Mouse (Mus musculus) liver, embryonic 14.5 days (tissue): ENCODE measurements around the gene Pxmp2. TPM values are rescaled to one million over a fixed set of nuclear protein-coding genes. Genes with fewer than 3 reads are reported as not detected.

Source experiments
- ATAC-seq: fragments of 200-750 bp; cut with Nextera tagmentation; 2 replicates; pipeline ENCODE4 v1.8.0; 2017; ENCODE audit warnings: moderate number of reproducible peaks, mild to moderate bottlenecking, moderate library complexity; ENCODE audit not compliant: insufficient read depth
- DNase-seq, 3 experiments: peaks; one replicate each; pipeline ENCODE4 v3.0.0-alpha.2; 2012 to 2013; ENCODE audit warnings: low read depth in 3 of 3, low spot score in 3 of 3
- H3K27ac ChIP-seq: fragments of 300-500 bp; sonication (generic); 2 replicates; pipeline ENCODE4 v1.5.1; 2014; ENCODE audit warnings: moderate library complexity, mild to moderate bottlenecking, control low read depth, inconsistent platforms
- H3K27me3 ChIP-seq: fragments of 300-500 bp; sonication (generic); 2 replicates; pipeline ENCODE4 v1.6.1; 2014; ENCODE audit warnings: mild to moderate bottlenecking, low read length, moderate library complexity; ENCODE audit not compliant: control insufficient read depth, insufficient read depth
- H3K36me3 ChIP-seq: fragments of 300-500 bp; sonication (generic); replicated peaks from 2 replicates; pipeline ENCODE4 v1.6.1; 2014; ENCODE audit warnings: low read depth; ENCODE audit not compliant: control insufficient read depth, insufficient read depth
- H3K4me1 ChIP-seq, 2 experiments: fragments of 200-500 bp in 1 of 2; fragments of 300-500 bp in 1 of 2; sonication (generic) in 1 of 2; replicated peaks; 2 replicates each; pipeline ENCODE4 v1.6.1; 2012 to 2014; ENCODE audit warnings: antibody characterized with exemption in 1 of 2, inconsistent platforms in 1 of 2, low read length in 1 of 2; ENCODE audit not compliant: control insufficient read depth in 2 of 2, insufficient read depth in 2 of 2
- H3K4me2 ChIP-seq: fragments of 300-500 bp; sonication (generic); 2 replicates; pipeline ENCODE4 v1.6.1; 2014; ENCODE audit warnings: low read depth, mild to moderate bottlenecking, control low read depth, moderate library complexity
- H3K4me3 ChIP-seq, 2 experiments: fragments of 200-500 bp in 1 of 2; fragments of 300-500 bp in 1 of 2; sonication (generic) in 1 of 2; 2 replicates each; pipeline ENCODE4 v1.5.1; 2012 to 2014; ENCODE audit warnings: low read depth in 2 of 2, low read length in 2 of 2, mild to moderate bottlenecking in 2 of 2, control low read depth in 1 of 2, inconsistent platforms in 1 of 2, moderate library complexity in 1 of 2; ENCODE audit not compliant: insufficient read depth in 1 of 2
- H3K9ac ChIP-seq: fragments of 300-500 bp; sonication (generic); replicated peaks from 2 replicates; pipeline ENCODE4 v1.6.1; 2014; ENCODE audit warnings: mild to moderate bottlenecking, control low read depth, moderate library complexity
- H3K9me3 ChIP-seq: fragments of 300-500 bp; sonication (generic); 2 replicates; pipeline ENCODE4 v1.6.1; 2016; ENCODE audit warnings: low read length, mixed read lengths; ENCODE audit not compliant: control insufficient read depth
- CTCF ChIP-seq: IDR thresholded peaks from 2 replicates; pipeline ENCODE4 v1.5.1; 2016; ENCODE audit warnings: antibody characterized with exemption, low read depth, control low read depth
- EP300 ChIP-seq: IDR thresholded peaks from 2 replicates; pipeline ENCODE4 v1.6.1; 2016; ENCODE audit warnings: antibody characterized with exemption, low read depth
- WGBS: fragments of 180-500 bp; shearing (Covaris S2); extraction: QIAGEN DNeasy Blood & Tissue Kit; methylation state at CpG from one replicate; pipeline ENCODE4 v1.1.7; 2014; ENCODE audit not compliant: insufficient replicate concordance; 5-methylcytosine and 5-hydroxymethylcytosine counted together
- polyA plus RNA-seq, 2 experiments: library from polyadenylated mRNA; depleted of rRNA in 1 of 2; stranded (reverse) in 1 of 2; unstranded in 1 of 2; fragments of >200 nt; fragmentation: Nextera tagmentation in 1 of 2; extraction: Ambion mirVana in 1 of 2; gene quantifications; 2 replicates each; pipeline versions ENCODE4 v1.2.1 to v1.2.3; 2012 to 2014

Gene Pxmp2
- polyA plus RNA-seq, 2 experiments: 16.0 to 31.7 TPM

- H3K27ac ChIP-seq: peak overlapping the region; percentile 55
These were observed 1.4 kb downstream of the Pxmp2 start for GRCm38 (mm10) chr5:110284536-110284935.

GRCm38 (mm10) chr5:110281984-110282383 lies 4.0 kb downstream of the Pxmp2 start:
- H3K4me1 ChIP-seq: peaks cover 5 to 10% of the 10 kb centered on the region in 2 experiments; a peak in 3 of 4 replicates
- H3K27me3 ChIP-seq: no peaks in the 10 kb centered on the region
- H3K4me3 ChIP-seq: no peak overlapping the region
- H3K9me3 ChIP-seq: no peaks in the 10 kb centered on the region
- no peak overlapping the region for H3K4me2 ChIP-seq
- WGBS: 64% methylated on average over 2 of the region's 2 CpGs
- peaks cover 2% of the 10 kb centered on the region for H3K36me3 ChIP-seq
- no peak overlapping the region for H3K9ac ChIP-seq
- no peak for DNase-seq
- no peak for TF ChIP-seq CTCF
- no peak for TF ChIP-seq EP300
- no peak overlapping the region for H3K27ac ChIP-seq
- ATAC-seq: no peak

More at GRCm38 (mm10) chr5:110284536-110284935, 1.4 kb downstream of the Pxmp2 start:
- Histone ChIP-seq H3K9me3 (no peaks in the 10 kb centered on the region), H3K27me3 (no peaks in the 10 kb centered on the region), H3K9ac (peak overlapping the region; percentile 77), H3K4me3 (peak overlapping the region; percentile 68 to 84), H3K4me2 (peak overlapping the region; percentile 100), H3K36me3 (peaks cover 9% of the 10 kb centered on the region), H3K4me1 (peaks cover 8 to 15% of the 10 kb centered on the region in 2 experiments)
- WGBS: 3% methylated on average over 4 of the region's 4 CpGs
- DNase-seq: peak; percentile 74 to 77 (median 75)
- TF ChIP-seq EP300: no peak
- peak; percentile 84 for TF ChIP-seq CTCF
- ATAC-seq: no peak

GRCm38 (mm10) chr5:110276910-110277309 lies 9.1 kb downstream of the Pxmp2 start:
- TF ChIP-seq CTCF (no peak), EP300 (no peak)

GRCm38 (mm10) chr5:110276391-110276790 lies 9.6 kb downstream of the Pxmp2 start:
- H3K4me1 ChIP-seq: peaks cover 6 to 11% of the 10 kb centered on the region in 2 experiments; a peak in 2 of 4 replicates
- H3K36me3 ChIP-seq: peaks cover 2% of the 10 kb centered on the region
- no peaks in the 10 kb centered on the region for H3K9me3 ChIP-seq
- H3K4me2 ChIP-seq: no peak overlapping the region
- H3K9ac ChIP-seq: no peak overlapping the region
- H3K27me3 ChIP-seq: no peaks in the 10 kb centered on the region
- no peak for TF ChIP-seq CTCF
- DNase-seq: no peak
- ATAC-seq: no peak
- H3K27ac ChIP-seq: no peak overlapping the region
- no peak overlapping the region for H3K4me3 ChIP-seq
- WGBS: 62% methylated on average over 2 of the region's 2 CpGs

More at GRCm38 (mm10) chr5:110276910-110277309, 9.1 kb downstream of the Pxmp2 start:
- 92% methylated on average over 1 of the region's 1 CpGs for WGBS
- Histone ChIP-seq H3K36me3 (peaks cover 2% of the 10 kb centered on the region), H3K9me3 (no peaks in the 10 kb centered on the region), H3K4me1 (peaks cover 6 to 11% of the 10 kb centered on the region in 2 experiments; a peak in 2 of 4 replicates), H3K27me3 (no peaks in the 10 kb centered on the region), H3K9ac (no peak overlapping the region), H3K4me3 (no peak overlapping the region), H3K4me2 (no peak overlapping the region), H3K27ac (no peak overlapping the region)
- ATAC-seq (no peak), DNase-seq (no peak)

- 64% methylated on average over 2 of the region's 2 CpGs for WGBS
- Histone ChIP-seq H3K27ac (no peak overlapping the region; the same call in 1 of the 2 replicates), H3K9me3 (no peaks in the 10 kb centered on the region), H3K9ac (no peak overlapping the region), H3K27me3 (no peaks in the 10 kb centered on the region), H3K4me2 (no peak overlapping the region), H3K4me1 (peaks cover 6 to 11% of the 10 kb centered on the region in 2 experiments; a peak in 2 of 4 replicates), H3K36me3 (no peaks in the 10 kb centered on the region), H3K4me3 (no peak overlapping the region)
- DNase-seq (no peak), ATAC-seq (no peak)
- TF ChIP-seq EP300 (no peak), CTCF (no peak)
These were observed 11.1 kb downstream of the Pxmp2 start for GRCm38 (mm10) chr5:110274846-110275245.
